Mouse (Mus musculus) embryo, embryonic 10.5 days (tissue): ENCODE results near the gene Pmvk.

Experiments
- DNase-seq: peaks from one replicate; pipeline ENCODE4 v3.0.0-alpha.2; 2015; ENCODE audit warnings: low spot score

The Pmvk gene

DNA sequence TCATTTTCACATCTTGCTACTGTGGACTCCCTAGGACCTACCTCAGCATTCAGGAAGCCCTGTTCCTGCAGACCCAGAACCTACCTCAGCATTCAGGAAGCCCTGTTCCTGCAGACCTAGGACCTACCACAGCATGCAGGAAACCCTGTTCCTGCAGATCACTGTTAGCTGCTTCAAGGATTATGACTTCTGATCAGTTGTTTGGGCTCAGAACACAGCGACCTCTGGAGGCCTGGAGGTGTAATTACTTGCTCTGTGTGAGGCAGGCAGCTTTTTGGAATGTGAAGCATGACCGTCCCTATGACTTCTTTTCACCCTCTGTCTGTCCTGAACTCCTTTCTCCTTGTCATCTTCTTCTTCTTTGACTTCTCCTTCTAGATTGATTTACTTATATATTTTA lies 27.1 kb downstream of the Pmvk start:
- DNase-seq, result peak; percentile 42

- no peak for DNase-seq
Measured at GRCm38 (mm10) chr3:89482249-89482648, 27.9 kb downstream of the Pmvk start.

GRCm38 (mm10) chr3:89484766-89485524 lies 30.6 kb downstream of the Pmvk start:
- DNase-seq, result peak; percentile 84

DNA sequence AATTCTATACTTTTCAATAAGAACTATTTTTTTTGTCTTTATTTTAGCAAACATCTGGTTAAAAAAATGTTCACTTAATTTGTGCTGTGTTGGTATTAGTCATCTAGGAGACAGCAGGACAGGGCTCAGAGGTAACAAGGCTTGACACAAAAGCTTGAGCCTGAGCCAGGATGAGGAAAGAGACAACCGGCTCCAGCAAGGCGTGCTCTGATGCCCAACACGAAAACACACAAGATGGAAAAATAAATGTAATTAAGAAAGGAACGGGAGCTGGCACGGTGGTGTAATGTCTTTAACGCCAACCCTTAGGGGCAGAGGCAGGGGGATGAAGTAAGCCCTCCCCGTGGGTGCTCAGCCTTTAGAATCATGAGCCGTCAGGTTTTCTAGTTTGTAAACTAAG lies 31.8 kb downstream of the Pmvk start:
- DNase-seq, result no peak

DNA sequence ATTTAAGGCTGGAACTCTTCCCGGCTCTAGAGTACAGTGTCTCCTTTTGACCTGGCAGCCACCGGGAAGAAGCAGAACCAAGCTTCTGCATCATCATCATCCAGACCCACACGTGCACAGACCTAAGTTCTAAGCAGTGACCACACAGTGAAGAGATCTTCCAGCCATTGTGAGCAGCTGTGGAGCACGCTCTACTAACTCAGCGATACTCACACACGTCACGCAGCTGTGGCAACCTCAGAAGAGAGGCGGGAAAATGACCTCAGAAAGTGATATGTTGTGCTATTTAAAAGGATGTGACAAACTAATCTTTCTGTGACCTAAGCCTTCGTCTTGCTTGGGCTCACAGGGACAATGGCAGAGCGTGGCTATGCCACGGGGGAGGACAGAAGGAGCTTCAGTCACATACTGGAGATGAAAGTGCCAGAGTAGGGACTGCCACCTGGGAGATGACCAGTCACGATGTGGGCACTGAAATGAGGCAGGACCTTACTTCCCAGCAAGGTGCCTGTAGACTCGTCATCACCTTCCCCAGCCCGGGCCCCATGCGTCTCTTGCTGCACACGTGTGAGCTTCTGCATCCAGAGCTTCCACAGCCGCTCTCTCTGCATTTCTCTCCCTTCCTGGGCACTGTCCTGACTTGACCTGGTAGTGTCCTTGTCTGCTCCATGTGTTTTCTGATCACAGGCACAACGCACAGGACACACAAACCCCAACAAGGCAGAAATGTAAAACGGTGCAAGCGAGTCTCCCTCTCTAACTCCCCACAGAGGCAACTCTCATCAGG lies 32.8 kb downstream of the Pmvk start:
- DNase-seq, result no peak

DNA sequence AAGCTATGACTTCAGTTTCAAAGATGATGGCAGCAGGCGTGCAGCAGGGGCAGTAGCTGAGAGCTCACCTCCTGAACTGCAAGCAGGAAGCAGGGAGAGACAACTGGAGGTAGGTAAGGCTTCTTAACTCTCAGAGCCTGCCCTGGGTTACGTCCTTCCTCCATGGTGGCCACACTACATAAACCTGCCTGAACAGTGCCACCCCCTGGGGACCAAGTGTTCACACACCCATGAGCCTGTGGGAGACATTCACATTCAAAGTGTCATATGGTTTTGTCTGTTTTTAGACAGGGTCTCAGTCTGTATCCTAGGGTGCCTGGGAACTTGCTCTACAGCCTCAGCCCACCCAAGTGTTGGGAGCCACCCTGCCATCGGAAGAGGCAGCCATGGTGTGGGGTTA lies 36.4 kb downstream of the Pmvk start:
- no peak for DNase-seq

- no peak for DNase-seq
Measured at GRCm38 (mm10) chr3:89491559-89491958, 37.2 kb downstream of the Pmvk start.

GRCm38 (mm10) chr3:89492701-89493151 lies 38.4 kb downstream of the Pmvk start:
- DNase-seq, result peak; percentile 32

GRCm38 (mm10) chr3:89494630-89495029 lies 40.3 kb downstream of the Pmvk start:
- no peak for DNase-seq

DNA sequence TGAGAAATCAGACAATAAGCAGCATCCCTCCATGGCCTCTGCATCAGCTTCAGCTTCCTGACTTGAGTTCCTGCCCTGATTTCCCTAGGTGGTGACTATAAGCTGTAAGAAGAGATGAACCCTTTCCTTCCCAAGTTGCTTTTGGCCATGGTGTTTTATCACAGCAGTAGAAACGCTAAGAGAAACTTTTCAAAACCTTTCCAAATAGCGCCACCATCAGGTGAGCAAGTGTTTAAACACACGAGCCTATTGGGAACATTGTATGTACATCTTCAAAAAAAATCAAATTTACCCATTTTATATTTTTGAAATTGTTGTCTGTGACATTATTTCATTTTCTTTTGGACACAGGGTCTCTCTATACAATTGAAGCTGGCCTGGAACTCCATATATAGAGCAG lies 42.0 kb downstream of the Pmvk start:
- DNase-seq, result no peak

DNA sequence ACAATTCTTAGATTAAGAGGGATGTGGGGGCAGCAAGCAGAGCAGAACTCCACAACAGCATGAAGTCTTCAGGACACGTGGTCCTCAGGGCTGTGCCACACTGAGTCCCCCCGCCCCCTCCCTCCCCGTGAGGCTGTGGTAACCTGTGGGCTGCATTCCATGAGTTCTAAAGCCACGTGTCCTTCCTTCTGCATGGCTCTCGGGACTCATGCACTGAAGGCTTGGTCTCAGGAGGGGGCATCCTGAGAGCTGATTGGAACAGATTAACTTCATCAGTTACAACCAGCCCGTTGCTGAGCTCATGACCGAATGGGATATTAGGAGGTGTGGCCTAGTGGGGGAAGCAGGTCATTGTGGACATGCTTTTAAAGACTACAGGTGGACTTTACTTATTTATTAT lies 45.4 kb downstream of the Pmvk start:
- DNase-seq, result no peak

DNA sequence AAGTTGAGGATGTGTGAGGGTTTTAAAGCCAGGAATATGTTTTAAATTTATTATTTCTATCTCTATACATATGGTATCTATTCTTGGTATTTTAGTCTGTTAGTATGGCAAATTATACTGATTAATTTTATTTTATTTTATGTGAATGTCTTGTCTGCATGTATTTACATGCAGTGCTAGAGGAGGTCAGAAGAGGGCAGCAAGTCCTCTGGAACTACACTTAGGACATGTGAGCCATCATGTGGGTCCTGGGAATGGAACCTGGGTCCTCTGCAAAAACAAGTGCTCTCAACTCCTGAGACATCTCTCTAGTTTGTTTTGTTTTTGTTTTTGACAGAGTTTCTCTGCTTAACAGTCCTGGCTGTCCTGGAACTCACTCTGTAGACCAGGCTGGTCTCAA lies 47.1 kb downstream of the Pmvk start:
- DNase-seq, result no peak

DNA sequence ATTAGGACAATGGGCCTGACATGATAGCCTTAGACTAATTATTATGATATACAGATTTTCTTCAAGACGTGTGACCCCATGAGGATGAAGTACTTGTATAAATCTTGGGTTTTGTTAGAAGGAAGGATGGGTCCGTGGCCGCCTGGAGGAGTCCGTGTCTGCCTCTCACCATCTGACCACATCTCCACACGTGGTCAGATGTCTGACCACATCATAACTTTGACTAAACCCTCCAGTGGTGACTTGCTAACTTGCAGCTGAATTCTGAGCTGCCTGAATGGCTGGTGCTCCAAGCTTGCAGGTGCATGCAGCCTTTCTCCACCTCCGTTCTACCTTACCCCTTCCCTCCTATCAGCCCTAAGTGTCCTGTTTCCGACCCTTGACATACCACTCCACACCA lies 48.2 kb downstream of the Pmvk start:
- no peak for DNase-seq

- no peak for DNase-seq
Measured at GRCm38 (mm10) chr3:89508041-89508440, 53.7 kb downstream of the Pmvk start.

DNA sequence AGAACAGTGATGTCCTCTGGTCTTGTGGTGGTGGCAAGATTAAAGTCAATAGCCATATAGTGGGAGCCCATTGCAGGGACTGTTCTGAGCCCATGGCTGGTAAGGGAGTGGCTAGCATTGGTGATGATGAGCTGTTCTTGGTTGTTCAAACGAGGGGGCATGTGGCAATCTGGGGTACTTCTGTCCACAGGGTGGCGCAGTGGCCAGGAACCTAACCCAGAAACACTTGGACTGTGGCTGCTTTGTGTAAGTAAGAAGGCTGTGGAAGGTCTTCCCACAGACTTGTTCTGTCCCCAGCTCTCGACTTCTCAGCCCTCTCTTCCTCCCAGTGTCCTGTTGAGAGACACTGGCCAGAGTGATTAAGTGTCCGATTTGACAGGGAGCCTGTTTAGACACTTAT lies 56.6 kb downstream of the Pmvk start:
- DNase-seq, result peak; percentile 80

DNA sequence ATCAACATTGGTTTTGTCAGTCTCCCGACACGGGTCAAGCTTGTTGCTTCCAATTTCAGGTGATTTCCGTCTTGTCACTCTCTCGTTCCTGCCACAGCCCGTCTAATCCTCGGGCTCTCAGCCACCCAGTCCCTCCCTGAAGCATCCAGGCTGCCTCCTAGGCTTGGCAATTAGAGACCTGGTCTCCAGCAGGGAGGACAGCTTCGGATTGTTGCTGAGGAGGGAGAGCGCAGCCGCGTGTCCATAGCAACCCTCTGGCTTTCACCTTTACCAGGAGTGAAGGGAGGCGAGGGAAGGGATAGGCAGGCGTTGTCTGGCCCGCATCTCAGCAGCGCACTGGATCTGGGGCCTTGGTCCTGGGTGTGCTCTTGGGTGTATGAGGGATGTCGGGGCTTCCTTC lies 57.1 kb downstream of the Pmvk start:
- DNase-seq, result no peak

- DNase-seq, result peak; percentile 33
Measured at GRCm38 (mm10) chr3:89512225-89512624, 57.9 kb downstream of the Pmvk start.

DNA sequence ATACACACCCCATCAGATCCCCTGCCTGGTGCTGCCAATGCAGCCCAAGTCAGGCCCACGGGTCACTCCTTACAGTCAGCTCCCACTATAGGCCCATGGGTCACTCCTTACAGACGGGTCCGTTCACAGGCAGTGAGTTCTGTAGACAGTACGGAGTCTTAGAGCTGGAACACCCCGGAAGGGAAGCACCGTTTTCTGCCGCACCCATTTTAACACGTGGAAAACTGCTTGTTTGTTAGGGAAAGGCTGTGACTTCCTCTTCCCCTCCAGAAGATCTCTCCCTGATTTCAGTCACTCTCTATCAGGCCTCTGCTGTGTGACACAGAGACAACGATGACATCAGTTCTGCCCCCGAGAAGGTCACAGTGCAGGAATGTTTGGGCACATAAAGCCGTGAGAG lies 61.1 kb downstream of the Pmvk start:
- DNase-seq, result no peak

- DNase-seq, result no peak
Measured at GRCm38 (mm10) chr3:89516321-89516720, 62.0 kb downstream of the Pmvk start.
